Mouse (Mus musculus): Measurements from ENCODE around the gene Rarres2.

- TF ChIP-seq POLR2A (IDR thresholded peaks at IDR 0.05; ENCODE audit: control insufficient read depth, extremely low read depth, insufficient read depth, low read length, poor library complexity): no peak
- no peak for TF ChIP-seq CTCF (IDR thresholded peaks at IDR 0.05; ENCODE audit: borderline replicate concordance, control insufficient read depth, extremely low read depth, insufficient read depth, low read length, poor library complexity)
These were observed 42.2 kb upstream of the Rarres2 start for GRCm38 (mm10) chr6:48614756-48615155.
